Mouse (Mus musculus) midbrain, embryonic 13.5 days (tissue): Measurements from ENCODE around the gene Agap1. TPM values are rescaled to one million over a fixed set of nuclear protein-coding genes. Genes with fewer than 3 reads are reported as not detected.

Experiments
- ATAC-seq: fragments of 200-750 bp; cut with Nextera tagmentation; 2 replicates; pipeline ENCODE4 v1.8.0; 2017; ENCODE audit warnings: mild to moderate bottlenecking, moderate TSS enrichment, moderate library complexity
- H3K27ac ChIP-seq: fragments of 300-500 bp; sonication (generic); 2 replicates; pipeline ENCODE4 v1.5.1; 2015; ENCODE audit warnings: inconsistent platforms, mild to moderate bottlenecking, moderate library complexity
- H3K27me3 ChIP-seq: fragments of 300-500 bp; sonication (generic); 2 replicates; pipeline ENCODE4 v1.6.1; 2015; ENCODE audit warnings: mild to moderate bottlenecking, inconsistent platforms
- H3K36me3 ChIP-seq: fragments of 300-500 bp; sonication (generic); 2 replicates; pipeline ENCODE4 v1.6.1; 2015; ENCODE audit warnings: mild to moderate bottlenecking, inconsistent platforms
- H3K4me1 ChIP-seq: fragments of 300-500 bp; sonication (generic); replicated peaks from 2 replicates; pipeline ENCODE4 v1.6.1; 2015; ENCODE audit warnings: inconsistent platforms
- H3K4me2 ChIP-seq: fragments of 300-500 bp; sonication (generic); replicated peaks from 2 replicates; pipeline ENCODE4 v1.6.1; 2015; ENCODE audit warnings: moderate library complexity, mild to moderate bottlenecking, inconsistent platforms
- H3K4me3 ChIP-seq: fragments of 300-500 bp; sonication (generic); replicated peaks from 2 replicates; pipeline ENCODE4 v1.5.1; 2015; ENCODE audit warnings: mild to moderate bottlenecking, inconsistent platforms
- H3K9ac ChIP-seq: fragments of 300-500 bp; sonication (generic); replicated peaks from 2 replicates; pipeline ENCODE4 v1.6.1; 2015; ENCODE audit warnings: mild to moderate bottlenecking, inconsistent platforms
- H3K9me3 ChIP-seq: fragments of 300-500 bp; sonication (generic); 2 replicates; pipeline ENCODE4 v1.6.1; 2016; ENCODE audit warnings: mild to moderate bottlenecking, inconsistent platforms
- WGBS: fragments of 180-500 bp; shearing (Covaris S2); methylation state at CpG from one replicate; pipeline ENCODE4 v1.1.7; 2015; 5-methylcytosine and 5-hydroxymethylcytosine counted together
- polyA plus RNA-seq: library from polyadenylated mRNA; unstranded; fragments of >200 nt; fragmentation: Nextera tagmentation; extraction: Ambion mirVana; gene quantifications from 2 replicates; pipeline ENCODE4 v1.2.1, GENCODE M21; 2015

The Agap1 gene
- polyA plus RNA-seq, 1 experiment from 2014 or later: 50.2 TPM

GRCm38 (mm10) chr1:89827051-89827450, 372.4 kb downstream of the Agap1 start:
- 59% methylated on average over 3 of the region's 3 CpGs for WGBS
- Histone ChIP-seq H3K27ac (no peak overlapping the region), H3K9ac (no peak overlapping the region), H3K4me3 (no peak overlapping the region), H3K9me3 (no peaks in the 10 kb centered on the region), H3K36me3 (no peaks in the 10 kb centered on the region), H3K4me2 (no peak overlapping the region), H3K4me1 (peaks cover 19% of the 10 kb centered on the region), H3K27me3 (no peaks in the 10 kb centered on the region)
- ATAC-seq: no peak

DNA sequence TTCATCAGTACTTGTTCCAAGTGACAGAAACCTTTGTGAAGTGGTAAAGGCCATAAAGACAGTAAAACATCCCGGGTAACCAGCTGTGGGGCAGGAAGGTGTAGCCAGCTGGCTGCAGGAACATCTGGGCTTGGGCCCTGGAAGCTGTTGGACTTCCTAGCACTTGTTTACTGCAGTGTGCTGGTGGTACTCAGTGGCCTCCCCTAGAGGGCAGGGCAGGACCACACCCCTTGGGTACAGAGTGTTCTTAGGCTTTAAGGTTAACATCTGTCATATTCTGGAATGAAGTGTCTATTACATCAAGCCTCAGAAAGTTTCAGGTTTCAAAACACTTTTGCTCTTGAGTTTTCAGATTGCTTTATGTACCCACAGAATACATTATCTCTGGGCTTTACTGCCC, 376.5 kb downstream of the Agap1 start:
- Histone ChIP-seq H3K36me3 (peaks cover 26% of the 10 kb centered on the region), H3K27ac (no peak overlapping the region), H3K9ac (no peak overlapping the region), H3K4me2 (no peak overlapping the region), H3K27me3 (no peaks in the 10 kb centered on the region), H3K4me3 (no peak overlapping the region), H3K4me1 (no peaks in the 10 kb centered on the region), H3K9me3 (no peaks in the 10 kb centered on the region)
- WGBS: 96% methylated on average over 1 of the region's 1 CpGs
- ATAC-seq: no peak

GRCm38 (mm10) chr1:89844064-89844463, 389.5 kb downstream of the Agap1 start:
- Histone ChIP-seq H3K9ac (no peak overlapping the region), H3K4me3 (no peak overlapping the region), H3K9me3 (no peaks in the 10 kb centered on the region), H3K27ac (no peak overlapping the region), H3K4me1 (peaks cover 37% of the 10 kb centered on the region), H3K4me2 (no peak overlapping the region), H3K36me3 (peaks cover 47% of the 10 kb centered on the region), H3K27me3 (0 out of 2 replicates have a peak, but pooled peaks cover 6% of the 10 kb centered on the region)
- 70% methylated on average over 9 of the region's 9 CpGs for WGBS
- ATAC-seq: no peak

GRCm38 (mm10) chr1:89845487-89845886, 390.9 kb downstream of the Agap1 start:
- H3K9ac ChIP-seq: no peak overlapping the region
- no peaks in the 10 kb centered on the region for H3K9me3 ChIP-seq
- H3K36me3 ChIP-seq: peaks cover 34% of the 10 kb centered on the region
- peak overlapping the region; percentile 9; the same call in 1 of the 2 replicates for H3K27ac ChIP-seq
- peaks cover 51% of the 10 kb centered on the region for H3K4me1 ChIP-seq
- WGBS: 90% methylated on average over 4 of the region's 4 CpGs
- H3K27me3 ChIP-seq: 0 out of 2 replicates have a peak, but pooled peaks cover 6% of the 10 kb centered on the region
- no peak overlapping the region for H3K4me2 ChIP-seq
- no peak overlapping the region for H3K4me3 ChIP-seq
- no peak for ATAC-seq

GRCm38 (mm10) chr1:89846148-89846547, 391.5 kb downstream of the Agap1 start:
- WGBS: 59% methylated on average over 9 of the region's 9 CpGs
- H3K9me3 ChIP-seq: no peaks in the 10 kb centered on the region
- H3K27me3 ChIP-seq: peaks cover 10% of the 10 kb centered on the region; the same call in 1 of the 2 replicates
- H3K27ac ChIP-seq: peak overlapping the region; percentile 9; the same call in 1 of the 2 replicates
- ATAC-seq: no peak
- H3K4me2 ChIP-seq: no peak overlapping the region
- H3K36me3 ChIP-seq: peaks cover 31% of the 10 kb centered on the region
- peaks cover 52% of the 10 kb centered on the region for H3K4me1 ChIP-seq
- no peak overlapping the region for H3K4me3 ChIP-seq
- no peak overlapping the region for H3K9ac ChIP-seq

DNA sequence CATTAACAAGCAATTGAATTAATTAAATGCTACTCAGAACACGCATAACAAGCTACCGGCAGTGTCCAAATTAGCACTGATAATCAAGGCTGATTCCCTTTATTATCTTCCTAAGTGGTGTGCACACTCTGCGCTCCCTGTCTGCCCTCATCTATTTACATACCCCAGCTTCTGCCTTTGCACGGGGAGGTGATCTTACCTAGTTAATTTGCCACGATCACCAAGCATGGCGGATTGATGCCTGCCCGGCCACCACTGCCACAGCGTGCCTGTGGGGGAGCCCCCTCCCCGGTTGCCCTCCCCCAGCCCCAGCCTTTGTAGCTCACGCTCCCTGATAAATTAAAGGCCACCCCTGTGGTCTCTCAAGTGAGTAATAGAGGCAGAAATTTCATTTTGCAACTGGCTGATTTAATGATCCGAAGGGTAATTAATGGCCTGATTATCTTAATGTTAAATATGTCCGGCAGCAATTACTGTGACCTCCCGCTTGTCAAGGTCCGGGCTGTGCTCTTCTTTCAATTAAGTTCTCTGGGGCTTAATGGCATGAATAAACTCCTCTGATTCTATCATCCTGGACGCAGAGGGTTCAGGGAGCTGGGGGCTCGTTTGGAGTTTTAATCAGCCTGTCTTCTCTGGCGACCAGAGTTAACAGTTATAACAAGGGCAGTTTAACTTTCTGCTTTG, 393.9 kb downstream of the Agap1 start:
- peak overlapping the region; percentile 70 for H3K27ac ChIP-seq
- H3K36me3 ChIP-seq: peaks cover 22% of the 10 kb centered on the region
- H3K27me3 ChIP-seq: peaks cover 14% of the 10 kb centered on the region; the same call in 1 of the 2 replicates
- H3K9me3 ChIP-seq: no peaks in the 10 kb centered on the region
- H3K4me2 ChIP-seq: peak overlapping the region; percentile 13
- no peak overlapping the region for H3K9ac ChIP-seq
- H3K4me1 ChIP-seq: peaks cover 52% of the 10 kb centered on the region
- WGBS: 22% methylated on average over 17 of the region's 17 CpGs
- no peak overlapping the region for H3K4me3 ChIP-seq
- ATAC-seq: peak; percentile 74

GRCm38 (mm10) chr1:89849151-89849860, 394.7 kb downstream of the Agap1 start:
- Histone ChIP-seq H3K27me3 (peaks cover 14% of the 10 kb centered on the region; the same call in 1 of the 2 replicates), H3K9me3 (no peaks in the 10 kb centered on the region), H3K9ac (no peak overlapping the region), H3K4me3 (no peak overlapping the region), H3K4me1 (peaks cover 52% of the 10 kb centered on the region), H3K27ac (peak overlapping the region; percentile 70), H3K4me2 (no peak overlapping the region), H3K36me3 (peaks cover 16% of the 10 kb centered on the region; the same call in 1 of the 2 replicates)
- peak; percentile 28; the same call in 1 of the 2 replicates for ATAC-seq
- 66% methylated on average over 23 of the region's 23 CpGs for WGBS

- ATAC-seq: no peak
- 65% methylated on average over 7 of the region's 7 CpGs for WGBS
- no peak overlapping the region for H3K4me2 ChIP-seq
- peak overlapping the region; percentile 65 for H3K27ac ChIP-seq
- peaks cover 16% of the 10 kb centered on the region; the same call in 1 of the 2 replicates for H3K36me3 ChIP-seq
- peaks cover 52% of the 10 kb centered on the region for H3K4me1 ChIP-seq
- H3K9me3 ChIP-seq: no peaks in the 10 kb centered on the region
- H3K4me3 ChIP-seq: no peak overlapping the region
- H3K9ac ChIP-seq: no peak overlapping the region
- peaks cover 14% of the 10 kb centered on the region; the same call in 1 of the 2 replicates for H3K27me3 ChIP-seq
These were observed 395.2 kb downstream of the Agap1 start for GRCm38 (mm10) chr1:89849861-89850230.

DNA sequence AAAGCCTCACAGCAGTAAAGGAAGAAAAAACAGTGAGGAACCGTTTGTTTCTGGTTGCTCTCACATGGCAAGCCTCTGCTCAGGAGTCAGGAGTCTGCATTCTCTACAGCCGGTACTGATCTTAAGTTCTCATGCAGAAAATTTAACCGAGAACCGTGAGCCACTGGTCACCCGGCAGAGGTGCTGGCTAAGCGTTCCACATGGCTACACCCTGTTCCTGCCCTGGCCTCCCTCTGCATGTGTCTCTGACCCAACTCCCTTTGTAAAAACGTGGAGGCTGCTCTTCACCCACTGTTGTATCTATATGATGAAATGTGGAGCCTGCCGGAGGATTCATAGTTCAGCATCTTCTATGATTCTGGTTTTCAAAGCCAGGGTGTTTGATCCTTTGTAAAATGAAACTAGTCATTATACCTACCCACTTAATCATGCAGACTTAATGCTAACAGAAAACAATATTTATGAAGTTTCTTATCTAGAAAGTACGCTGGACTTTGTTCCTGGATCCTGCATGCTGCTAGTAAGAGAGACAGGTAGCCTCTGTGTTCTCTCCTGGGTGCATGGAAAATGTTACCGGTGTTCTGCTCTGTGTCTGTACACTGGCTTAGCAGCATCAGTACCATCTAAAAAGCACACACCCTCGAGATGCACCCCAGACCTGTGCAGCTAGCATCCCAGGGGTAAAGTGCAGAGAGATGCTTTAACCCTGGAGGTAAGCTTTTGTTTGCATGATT, 396.2 kb downstream of the Agap1 start:
- no peak overlapping the region for H3K9ac ChIP-seq
- no peak for ATAC-seq
- H3K4me3 ChIP-seq: no peak overlapping the region
- no peak overlapping the region for H3K4me2 ChIP-seq
- no peaks in the 10 kb centered on the region for H3K9me3 ChIP-seq
- H3K36me3 ChIP-seq: peaks cover 16% of the 10 kb centered on the region; the same call in 1 of the 2 replicates
- H3K4me1 ChIP-seq: peaks cover 45% of the 10 kb centered on the region
- WGBS: 73% methylated on average over 11 of the region's 11 CpGs
- H3K27me3 ChIP-seq: peaks cover 7% of the 10 kb centered on the region; the same call in 1 of the 2 replicates
- no peak overlapping the region for H3K27ac ChIP-seq

DNA sequence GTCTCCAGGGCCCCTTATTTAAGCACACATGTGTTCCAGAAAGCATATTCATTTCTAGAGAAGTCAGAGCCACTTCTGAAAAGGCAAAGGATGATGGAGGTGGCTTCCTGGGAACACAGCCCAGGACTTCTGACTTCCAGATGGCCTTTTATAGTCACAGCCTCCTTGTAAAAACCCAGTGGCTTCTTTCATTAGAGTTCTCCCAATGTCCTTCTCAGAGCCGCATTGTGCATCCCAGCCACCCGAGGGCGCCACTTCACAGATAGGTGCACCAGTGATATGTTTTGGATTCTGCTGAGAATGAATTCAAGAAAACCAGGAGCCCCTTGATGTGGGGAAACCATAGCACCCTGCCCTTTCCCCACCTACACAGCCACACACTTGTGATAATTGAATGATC, 404.6 kb downstream of the Agap1 start:
- H3K9ac ChIP-seq: no peak overlapping the region
- peaks cover 9% of the 10 kb centered on the region; the same call in 1 of the 2 replicates for H3K36me3 ChIP-seq
- peaks cover 4% of the 10 kb centered on the region for H3K27me3 ChIP-seq
- no peak overlapping the region for H3K4me2 ChIP-seq
- no peaks in the 10 kb centered on the region for H3K9me3 ChIP-seq
- ATAC-seq: no peak
- 23% methylated on average over 3 of the region's 3 CpGs for WGBS
- H3K4me3 ChIP-seq: no peak overlapping the region
- peaks cover 17% of the 10 kb centered on the region for H3K4me1 ChIP-seq
- H3K27ac ChIP-seq: no peak overlapping the region

DNA sequence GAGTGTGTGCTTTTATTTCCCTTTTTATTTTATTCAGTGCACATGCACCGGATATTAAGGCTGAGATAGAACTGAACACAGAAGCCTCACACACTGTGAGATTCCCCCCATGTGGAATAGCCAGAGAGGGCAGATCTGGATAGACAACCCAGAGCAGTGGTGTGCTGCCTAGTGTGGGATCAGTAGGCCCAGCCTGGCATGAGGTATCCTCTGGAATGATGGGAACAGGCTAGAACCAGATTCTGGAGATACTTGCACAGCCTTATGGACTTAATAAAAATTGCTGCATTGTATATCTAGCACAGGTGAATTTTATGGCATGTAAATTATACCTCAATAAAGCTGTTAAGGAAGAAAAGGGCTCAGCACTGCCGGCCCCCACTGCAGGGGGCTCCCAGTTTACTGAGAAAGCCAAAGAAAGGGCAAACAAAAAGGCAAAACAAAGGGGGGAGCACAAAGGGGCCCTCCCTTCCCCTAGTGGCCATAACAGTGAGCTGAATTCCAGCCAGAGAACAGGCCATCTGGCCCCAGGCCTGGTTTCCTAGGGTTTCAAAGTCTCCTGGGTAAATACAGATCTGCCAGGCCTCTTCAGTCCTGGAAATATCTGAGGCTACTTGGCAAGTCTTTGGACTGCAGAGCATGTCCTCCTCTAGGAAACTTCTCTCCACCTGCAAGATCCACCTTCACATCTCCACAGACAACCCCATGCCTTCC, 405.6 kb downstream of the Agap1 start:
- no peak overlapping the region for H3K4me2 ChIP-seq
- peaks cover 9% of the 10 kb centered on the region; the same call in 1 of the 2 replicates for H3K36me3 ChIP-seq
- H3K4me1 ChIP-seq: peaks cover 21% of the 10 kb centered on the region
- H3K27me3 ChIP-seq: peaks cover 4% of the 10 kb centered on the region
- H3K9me3 ChIP-seq: no peaks in the 10 kb centered on the region
- H3K9ac ChIP-seq: no peak overlapping the region
- ATAC-seq: peak; percentile 65
- 33% methylated on average over 2 of the region's 2 CpGs for WGBS
- H3K4me3 ChIP-seq: no peak overlapping the region
- H3K27ac ChIP-seq: 0 out of 2 replicates have a peak overlapping the region, but pooled peaks have one; percentile 25
